Mouse (Mus musculus): ENCODE data around the gene Nrp1. TPM values are rescaled to one million over a fixed set of nuclear protein-coding genes. Genes with fewer than 3 reads are reported as not detected.

Gene Nrp1
- polyA plus RNA-seq, 1 experiment from 2014 or later: 70.5 TPM

GRCm38 (mm10) chr8:128489351-128489750 is 130.9 kb downstream of the Nrp1 start:
- no peaks in the 10 kb centered on the region for H3K9me3 ChIP-seq
- H3K4me2 ChIP-seq (replicated peaks): no peak overlapping the region
- peaks cover 14% of the 10 kb centered on the region for H3K4me1 ChIP-seq
- no peak overlapping the region for H3K4me3 ChIP-seq
- no peak overlapping the region for H3K9ac ChIP-seq
- WGBS: 93% methylated on average over 1 of the region's 1 CpGs
- ATAC-seq (ENCODE audit: insufficient number of reproducible peaks, insufficient read depth, low FRiP score, low TSS enrichment): no peak
- no peak overlapping the region for H3K27ac ChIP-seq
- H3K36me3 ChIP-seq: no peaks in the 10 kb centered on the region; the same call in 1 of the 2 replicates
- no peaks in the 10 kb centered on the region for H3K27me3 ChIP-seq

- no peaks in the 10 kb centered on the region for H3K9me3 ChIP-seq
- WGBS: 45% methylated on average over 5 of the region's 5 CpGs
- no peak overlapping the region for H3K27ac ChIP-seq
- H3K36me3 ChIP-seq: no peaks in the 10 kb centered on the region; the same call in 1 of the 2 replicates
- no peak overlapping the region for H3K4me2 ChIP-seq (replicated peaks)
- H3K4me1 ChIP-seq: peaks cover 14% of the 10 kb centered on the region
- no peak overlapping the region for H3K9ac ChIP-seq
- no peaks in the 10 kb centered on the region for H3K27me3 ChIP-seq
- no peak overlapping the region for H3K4me3 ChIP-seq
- peak; percentile 74; the same call in 1 of the 2 replicates for ATAC-seq (ENCODE audit: insufficient number of reproducible peaks, insufficient read depth, low FRiP score, low TSS enrichment)
Observed at GRCm38 (mm10) chr8:128491126-128492067, 133.0 kb downstream of the Nrp1 start.

GRCm38 (mm10) chr8:128493801-128494200 is 135.4 kb downstream of the Nrp1 start:
- Histone ChIP-seq H3K9me3 (no peaks in the 10 kb centered on the region), H3K36me3 (no peaks in the 10 kb centered on the region; the same call in 1 of the 2 replicates), H3K4me3 (no peak overlapping the region), H3K9ac (no peak overlapping the region), H3K27ac (no peak overlapping the region), H3K4me2 (replicated peaks) (no peak overlapping the region), H3K4me1 (peaks cover 7% of the 10 kb centered on the region; the same call in 1 of the 2 replicates), H3K27me3 (no peaks in the 10 kb centered on the region)
- 91% methylated on average over 3 of the region's 3 CpGs for WGBS
- ATAC-seq (ENCODE audit: insufficient number of reproducible peaks, insufficient read depth, low FRiP score, low TSS enrichment): no peak

GRCm38 (mm10) chr8:128498836-128499235 is 140.4 kb downstream of the Nrp1 start:
- Histone ChIP-seq H3K4me2 (replicated peaks) (no peak overlapping the region), H3K9ac (no peak overlapping the region), H3K27ac (no peak overlapping the region), H3K36me3 (no peaks in the 10 kb centered on the region; the same call in 1 of the 2 replicates), H3K27me3 (no peaks in the 10 kb centered on the region), H3K9me3 (no peaks in the 10 kb centered on the region), H3K4me1 (no peaks in the 10 kb centered on the region), H3K4me3 (no peak overlapping the region)
- ATAC-seq (ENCODE audit: insufficient number of reproducible peaks, insufficient read depth, low FRiP score, low TSS enrichment): no peak
- 82% methylated on average over 4 of the region's 4 CpGs for WGBS

- no peak overlapping the region for H3K27ac ChIP-seq
- H3K9ac ChIP-seq: no peak overlapping the region
- H3K27me3 ChIP-seq: no peaks in the 10 kb centered on the region
- no peak overlapping the region for H3K4me3 ChIP-seq
- no peak for ATAC-seq (ENCODE audit: insufficient number of reproducible peaks, insufficient read depth, low FRiP score, low TSS enrichment)
- WGBS: 61% methylated on average over 5 of the region's 5 CpGs
- no peaks in the 10 kb centered on the region for H3K9me3 ChIP-seq
- no peaks in the 10 kb centered on the region for H3K36me3 ChIP-seq
- H3K4me1 ChIP-seq: no peaks in the 10 kb centered on the region
- H3K4me2 ChIP-seq (replicated peaks): no peak overlapping the region
Observed at GRCm38 (mm10) chr8:128504136-128504829, 145.9 kb downstream of the Nrp1 start.

- no peak for ATAC-seq (ENCODE audit: insufficient number of reproducible peaks, insufficient read depth, low FRiP score, low TSS enrichment)
- H3K4me1 ChIP-seq: no peaks in the 10 kb centered on the region
Observed at GRCm38 (mm10) chr8:128505866-128506265, 147.5 kb downstream of the Nrp1 start.

GRCm38 (mm10) chr8:128508723-128509122 is 150.3 kb downstream of the Nrp1 start:
- H3K27ac ChIP-seq: no peak overlapping the region
- H3K36me3 ChIP-seq: no peaks in the 10 kb centered on the region
- no peaks in the 10 kb centered on the region for H3K9me3 ChIP-seq
- no peaks in the 10 kb centered on the region for H3K4me1 ChIP-seq
- no peak for ATAC-seq (ENCODE audit: insufficient number of reproducible peaks, insufficient read depth, low FRiP score, low TSS enrichment)
- no peaks in the 10 kb centered on the region for H3K27me3 ChIP-seq
- no peak overlapping the region for H3K4me2 ChIP-seq (replicated peaks)
- no peak overlapping the region for H3K9ac ChIP-seq
- no peak overlapping the region for H3K4me3 ChIP-seq

More at GRCm38 (mm10) chr8:128505866-128506265, 147.5 kb downstream of the Nrp1 start:
- H3K9ac ChIP-seq: no peak overlapping the region
- no peak overlapping the region for H3K4me3 ChIP-seq
- no peak overlapping the region for H3K27ac ChIP-seq
- no peaks in the 10 kb centered on the region for H3K36me3 ChIP-seq
- no peaks in the 10 kb centered on the region for H3K9me3 ChIP-seq
- H3K27me3 ChIP-seq: no peaks in the 10 kb centered on the region
- H3K4me2 ChIP-seq (replicated peaks): no peak overlapping the region

- no peak overlapping the region for H3K4me2 ChIP-seq (replicated peaks)
- ATAC-seq (ENCODE audit: insufficient number of reproducible peaks, insufficient read depth, low FRiP score, low TSS enrichment): no peak
- H3K27ac ChIP-seq: no peak overlapping the region
- H3K9ac ChIP-seq: no peak overlapping the region
- no peaks in the 10 kb centered on the region for H3K4me1 ChIP-seq
- H3K36me3 ChIP-seq: no peaks in the 10 kb centered on the region
- H3K9me3 ChIP-seq: no peaks in the 10 kb centered on the region
- H3K4me3 ChIP-seq: no peak overlapping the region
- H3K27me3 ChIP-seq: no peaks in the 10 kb centered on the region
Observed at GRCm38 (mm10) chr8:128511021-128511420, 152.6 kb downstream of the Nrp1 start.

GRCm38 (mm10) chr8:128511732-128512131 is 153.3 kb downstream of the Nrp1 start:
- ATAC-seq (ENCODE audit: insufficient number of reproducible peaks, insufficient read depth, low FRiP score, low TSS enrichment): no peak
- H3K36me3 ChIP-seq: no peaks in the 10 kb centered on the region
- no peak overlapping the region for H3K9ac ChIP-seq
- no peaks in the 10 kb centered on the region for H3K27me3 ChIP-seq
- no peaks in the 10 kb centered on the region for H3K9me3 ChIP-seq
- H3K4me3 ChIP-seq: no peak overlapping the region
- no peaks in the 10 kb centered on the region for H3K4me1 ChIP-seq
- H3K4me2 ChIP-seq (replicated peaks): no peak overlapping the region
- no peak overlapping the region for H3K27ac ChIP-seq
- WGBS: 91% methylated on average over 1 of the region's 1 CpGs

- ATAC-seq (ENCODE audit: insufficient number of reproducible peaks, insufficient read depth, low FRiP score, low TSS enrichment): no peak
- Histone ChIP-seq H3K9me3 (no peaks in the 10 kb centered on the region), H3K4me1 (no peaks in the 10 kb centered on the region), H3K27ac (no peak overlapping the region), H3K27me3 (no peaks in the 10 kb centered on the region), H3K4me2 (replicated peaks) (no peak overlapping the region), H3K36me3 (no peaks in the 10 kb centered on the region), H3K9ac (no peak overlapping the region), H3K4me3 (no peak overlapping the region)
- 77% methylated on average over 3 of the region's 3 CpGs for WGBS
Observed at GRCm38 (mm10) chr8:128516846-128517446, 158.5 kb downstream of the Nrp1 start.

- H3K27me3 ChIP-seq: no peaks in the 10 kb centered on the region
- no peak overlapping the region for H3K4me3 ChIP-seq
- WGBS: 74% methylated on average over 4 of the region's 4 CpGs
Observed at GRCm38 (mm10) chr8:128517546-128518102, 159.2 kb downstream of the Nrp1 start.

More at GRCm38 (mm10) chr8:128517546-128518102, 159.2 kb downstream of the Nrp1 start:
- no peak overlapping the region for H3K27ac ChIP-seq
- H3K9ac ChIP-seq: no peak overlapping the region
- H3K4me1 ChIP-seq: no peaks in the 10 kb centered on the region
- H3K36me3 ChIP-seq: no peaks in the 10 kb centered on the region
- no peak for ATAC-seq (ENCODE audit: insufficient number of reproducible peaks, insufficient read depth, low FRiP score, low TSS enrichment)
- H3K9me3 ChIP-seq: no peaks in the 10 kb centered on the region
- H3K4me2 ChIP-seq (replicated peaks): no peak overlapping the region

All from embryonic facial prominence, embryonic 12.5 days (tissue).